Mouse (Mus musculus) liver, adult 2 months (tissue): ENCODE results near the gene Pmpcb. TPM values are rescaled to one million over a fixed set of nuclear protein-coding genes. Genes with fewer than 3 reads are reported as not detected.

ENCODE experiments used
- DNase-seq: peaks from one replicate; pipeline ENCODE4 v3.0.0-alpha.2; 2011; ENCODE audit warnings: low read depth, low spot score; ENCODE audit errors: extremely low read depth
- H3K27ac ChIP-seq: fragments of 200-500 bp; replicated peaks from 2 replicates; pipeline ENCODE4 v1.5.1; 2012; ENCODE audit warnings: low read depth, mild to moderate bottlenecking, control low read depth, inconsistent platforms, low read length; ENCODE audit not compliant: insufficient read depth
- H3K27me3 ChIP-seq: fragments of 200-500 bp; 2 replicates; pipeline ENCODE4 v1.6.1; 2012; ENCODE audit warnings: mild to moderate bottlenecking, moderate library complexity, low read length, inconsistent platforms; ENCODE audit not compliant: control insufficient read depth, insufficient read depth
- H3K36me3 ChIP-seq: fragments of 200-500 bp; 2 replicates; pipeline ENCODE4 v1.6.1; 2012; ENCODE audit warnings: low read length, inconsistent platforms; ENCODE audit not compliant: control insufficient read depth, insufficient read depth
- H3K4me1 ChIP-seq: fragments of 200-500 bp; 2 replicates; pipeline ENCODE4 v1.6.1; 2011; ENCODE audit warnings: low read length; ENCODE audit not compliant: control insufficient read depth, insufficient read depth
- H3K4me3 ChIP-seq: fragments of 200-500 bp; 2 replicates; pipeline ENCODE4 v1.5.1; 2011; ENCODE audit warnings: low read depth, mild to moderate bottlenecking, control low read depth, low read length, moderate library complexity; ENCODE audit not compliant: insufficient read depth
- H3K79me2 ChIP-seq: fragments of 200-500 bp; 2 replicates; pipeline ENCODE4 v1.6.1; 2012; ENCODE audit warnings: inconsistent platforms, mild to moderate bottlenecking, low read length, moderate library complexity; ENCODE audit not compliant: control insufficient read depth, insufficient read depth
- H3K9ac ChIP-seq: fragments of 200-500 bp; 2 replicates; pipeline ENCODE4 v1.6.1; 2012; ENCODE audit warnings: low read depth, mild to moderate bottlenecking, control low read depth, inconsistent platforms, low read length
- CTCF ChIP-seq: fragments of 200-500 bp; IDR thresholded peaks from 2 replicates; pipeline ENCODE4 v1.5.1; 2011; ENCODE audit warnings: low read depth, low read length, control low read depth
- POLR2A ChIP-seq: fragments of 200-500 bp; IDR thresholded peaks from 2 replicates; pipeline ENCODE4 v1.6.1; 2011; ENCODE audit warnings: low read length, control low read depth; ENCODE audit not compliant: insufficient read depth; ENCODE audit errors: extremely low read depth
- WGBS: fragments of 180-500 bp; shearing (Covaris S2); methylation state at CpG from one replicate; pipeline ENCODE4 v1.1.7; 2018; 5-methylcytosine and 5-hydroxymethylcytosine counted together
- polyA plus RNA-seq: library from polyadenylated mRNA; depleted of rRNA; stranded (reverse); fragments of >200 nt; gene quantifications from 2 replicates; pipeline ENCODE4 v1.2.3, GENCODE M21; 2012; rRNA removed
- total RNA-seq: library from RNA; depleted of rRNA; stranded (reverse); fragments of >200 nt; gene quantifications from 2 replicates; pipeline ENCODE4 v1.2.3, GENCODE M21; 2014; rRNA removed

The Pmpcb gene
- total and polyA plus RNA-seq, 2 experiments, result 63.4 to 167 TPM

DNA sequence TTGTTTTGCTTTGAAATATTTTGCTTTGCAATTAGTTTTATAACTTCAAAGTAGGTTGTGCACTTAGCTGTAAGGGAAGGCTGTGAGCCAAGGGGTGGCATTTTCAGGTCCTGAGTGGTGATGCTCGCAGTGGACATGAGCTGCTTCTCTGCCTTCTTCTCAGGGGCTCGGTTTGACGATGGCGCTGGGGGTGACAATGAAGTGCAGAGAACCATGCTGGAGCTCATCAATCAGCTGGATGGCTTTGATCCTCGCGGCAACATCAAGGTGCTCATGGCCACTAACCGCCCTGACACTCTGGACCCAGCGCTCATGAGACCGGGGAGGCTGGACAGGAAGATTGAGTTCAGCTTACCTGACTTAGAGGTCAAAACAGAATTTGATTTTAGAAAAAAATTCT lies 66.0 kb downstream of the Pmpcb start:
- no peak for TF ChIP-seq POLR2A
- no peak for TF ChIP-seq CTCF
- Histone ChIP-seq H3K79me2 (no peaks in the 10 kb centered on the region), H3K9ac (no peak overlapping the region), H3K27me3 (no peaks in the 10 kb centered on the region), H3K36me3 (peaks cover 45% of the 10 kb centered on the region), H3K4me3 (no peak overlapping the region), H3K27ac (no peak overlapping the region), H3K4me1 (no peaks in the 10 kb centered on the region)
- no peak for DNase-seq
- 96% methylated on average over 9 of the region's 9 CpGs for WGBS

DNA sequence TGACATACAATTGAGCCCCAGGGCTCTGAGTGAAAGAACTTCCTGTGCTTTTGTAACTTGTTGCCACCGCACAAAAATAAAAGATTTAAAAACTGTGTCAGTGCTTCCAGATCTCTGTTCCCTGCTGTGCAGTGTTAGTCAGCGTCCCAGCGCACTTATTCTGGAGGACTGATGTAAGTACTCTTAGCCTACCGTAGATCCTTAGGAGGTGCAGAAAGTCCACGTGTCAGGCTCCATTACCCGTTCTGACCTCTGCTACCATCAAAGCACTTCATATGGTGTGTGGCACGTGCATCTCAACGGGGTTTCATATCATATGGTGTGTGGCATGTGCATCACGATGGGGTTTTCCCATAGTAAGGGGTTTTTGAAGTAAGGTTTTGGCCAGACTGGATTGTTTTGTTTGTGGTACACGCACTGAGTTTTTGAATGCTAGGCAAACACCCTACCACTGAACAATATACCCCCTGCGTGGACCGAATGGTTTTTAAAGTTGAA lies 66.8 kb downstream of the Pmpcb start:
- DNase-seq, result no peak
- Histone ChIP-seq H3K27me3 (no peaks in the 10 kb centered on the region), H3K27ac (no peak overlapping the region), H3K4me1 (no peaks in the 10 kb centered on the region), H3K4me3 (no peak overlapping the region), H3K79me2 (no peaks in the 10 kb centered on the region), H3K9ac (no peak overlapping the region), H3K36me3 (peaks cover 40% of the 10 kb centered on the region)
- no peak for TF ChIP-seq POLR2A
- no peak for TF ChIP-seq CTCF
- WGBS, result 97% methylated on average over 12 of the region's 12 CpGs

DNA sequence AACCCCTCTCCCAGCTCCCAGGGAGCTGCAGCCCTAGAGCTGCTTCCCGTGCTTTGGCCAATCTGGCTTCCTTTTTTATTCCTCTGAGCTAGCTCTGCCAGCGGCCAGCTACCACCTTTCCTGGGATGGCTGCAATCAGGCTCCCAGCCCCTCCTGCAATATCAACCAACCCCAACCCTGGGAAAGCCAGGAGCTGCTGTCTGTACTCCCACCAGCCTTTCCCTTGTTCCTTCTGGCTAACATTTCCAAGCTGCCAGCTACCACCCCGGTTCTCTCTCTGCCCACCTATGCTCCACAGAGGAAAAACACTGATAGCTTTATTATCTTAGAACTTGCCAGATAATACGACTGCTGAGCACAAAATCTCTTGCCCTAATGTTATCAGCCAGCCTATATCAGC lies 67.9 kb downstream of the Pmpcb start:
- WGBS, result 83% methylated on average over 4 of the region's 4 CpGs
- Histone ChIP-seq H3K27me3 (no peaks in the 10 kb centered on the region), H3K36me3 (peaks cover 37% of the 10 kb centered on the region), H3K9ac (no peak overlapping the region), H3K4me1 (no peaks in the 10 kb centered on the region), H3K27ac (no peak overlapping the region), H3K79me2 (no peaks in the 10 kb centered on the region), H3K4me3 (no peak overlapping the region)
- DNase-seq, result no peak
- no peak for TF ChIP-seq POLR2A
- TF ChIP-seq CTCF, result no peak

Other genes starting within 250 kb of the Pmpcb start
- 0.13 and 0.37 TPM in 2 replicates for gene Lrrc17, start 193.6 kb upstream of the Pmpcb start, total RNA-seq
- gene Lrrc17, start 193.6 kb upstream of the Pmpcb start, polyA plus RNA-seq, result 0.05 and 0.10 TPM in 2 replicates
- gene Fbxl13, start 91.5 kb upstream of the Pmpcb start, total RNA-seq, result under 0.01 and 0.07 TPM in 2 replicates
- gene Fbxl13, start 91.5 kb upstream of the Pmpcb start, polyA plus RNA-seq, result 0.04 TPM in 1 of 2 replicates, not detected in the other
- gene Armc10, start 91.3 kb upstream of the Pmpcb start, total RNA-seq, result 9.3 and 10.5 TPM in 2 replicates
- 14.6 and 28.3 TPM in 2 replicates for gene Armc10, start 91.3 kb upstream of the Pmpcb start, polyA plus RNA-seq
- gene Napepld, start 35.7 kb upstream of the Pmpcb start, total RNA-seq, result 0.83 and 0.87 TPM in 2 replicates
- 0.37 and 0.40 TPM in 2 replicates for gene Napepld, start 35.7 kb upstream of the Pmpcb start, polyA plus RNA-seq
- gene Dnajc2, start 48.1 kb downstream of the Pmpcb start, total RNA-seq, result 8.7 and 10.6 TPM in 2 replicates
- 4.9 and 7.0 TPM in 2 replicates for gene Dnajc2, start 48.1 kb downstream of the Pmpcb start, polyA plus RNA-seq
- 48.0 and 50.0 TPM in 2 replicates for gene Psmc2, start 48.1 kb downstream of the Pmpcb start, total RNA-seq
- gene Psmc2, start 48.1 kb downstream of the Pmpcb start, polyA plus RNA-seq, result 30.3 and 31.3 TPM in 2 replicates
- not detected in 2 replicates for gene Slc26a5, start 128.5 kb downstream of the Pmpcb start, total RNA-seq
- gene Slc26a5, start 128.5 kb downstream of the Pmpcb start, polyA plus RNA-seq, result not detected in 2 replicates